Mouse (Mus musculus) midbrain, embryonic 10.5 days (tissue): Measurements from ENCODE around the gene Plcz1. TPM values are rescaled to one million over a fixed set of nuclear protein-coding genes. Genes with fewer than 3 reads are reported as not detected.

Experiments
- DNase-seq: peaks from one replicate; pipeline ENCODE4 v3.0.0-alpha.2; 2017; ENCODE audit warnings: low spot score
- H3K27ac ChIP-seq: fragments of 300-500 bp; sonication (generic); replicated peaks from 2 replicates; pipeline ENCODE4 v1.5.1; 2016; ENCODE audit warnings: mild to moderate bottlenecking
- H3K27me3 ChIP-seq: fragments of 300-500 bp; sonication (generic); 2 replicates; pipeline ENCODE4 v1.6.1; 2016; ENCODE audit warnings: low read depth, mild to moderate bottlenecking; ENCODE audit not compliant: poor library complexity, severe bottlenecking
- H3K36me3 ChIP-seq: fragments of 300-500 bp; sonication (generic); 2 replicates; pipeline ENCODE4 v1.6.1; 2016; ENCODE audit warnings: mild to moderate bottlenecking, moderate library complexity
- H3K4me1 ChIP-seq: fragments of 300-500 bp; sonication (generic); 2 replicates; pipeline ENCODE4 v1.6.1; 2016
- H3K4me3 ChIP-seq: fragments of 300-500 bp; sonication (generic); 2 replicates; pipeline ENCODE4 v1.5.1; 2016; ENCODE audit warnings: mild to moderate bottlenecking, moderate library complexity
- H3K9me3 ChIP-seq: fragments of 300-500 bp; sonication (generic); replicated peaks from 2 replicates; pipeline ENCODE4 v1.6.1; 2016; ENCODE audit warnings: mild to moderate bottlenecking
- WGBS: fragments of 180-500 bp; shearing (Covaris S2); methylation state at CpG from one replicate; pipeline ENCODE4 v1.1.7; 2016; 5-methylcytosine and 5-hydroxymethylcytosine counted together
- polyA plus RNA-seq: library from polyadenylated mRNA; unstranded; fragments of >200 nt; fragmentation: Nextera tagmentation; extraction: Ambion mirVana; gene quantifications from 2 replicates; pipeline ENCODE4 v1.2.1, GENCODE M21; 2016

The Plcz1 gene
- not detected in 2 replicates for polyA plus RNA-seq

- Histone ChIP-seq H3K4me1 (no peaks in the 10 kb centered on the region), H3K27ac (no peak within 1 kb of the TSS), H3K4me3 (no peak within 1 kb of the TSS), H3K27me3 (no peaks in the 10 kb centered on the region), H3K9me3 (no peaks in the 10 kb centered on the region), H3K36me3 (no peaks in the 10 kb centered on the region)
- 92% methylated on average over 5 of the region's 5 CpGs for WGBS
- DNase-seq: no peak
Measured at GRCm38 (mm10) chr6:140041357-140041756, at the start of gene Plcz1. Plcz1 (minus strand) TSS chr6:140041457.

- H3K4me1 ChIP-seq: no peaks in the 10 kb centered on the region
- H3K9me3 ChIP-seq: no peaks in the 10 kb centered on the region
- H3K4me3 ChIP-seq: no peak overlapping the region
- H3K36me3 ChIP-seq: no peaks in the 10 kb centered on the region
- no peaks in the 10 kb centered on the region for H3K27me3 ChIP-seq
- 86% methylated on average over 5 of the region's 5 CpGs for WGBS
- DNase-seq: no peak
- H3K27ac ChIP-seq: no peak overlapping the region
Measured at GRCm38 (mm10) chr6:140089855-140090254, 48.6 kb upstream of the Plcz1 start.

- H3K36me3 ChIP-seq: no peaks in the 10 kb centered on the region
- WGBS: 82% methylated on average over 3 of the region's 3 CpGs
- H3K4me1 ChIP-seq: no peaks in the 10 kb centered on the region
- no peak overlapping the region for H3K4me3 ChIP-seq
- H3K9me3 ChIP-seq: no peaks in the 10 kb centered on the region
- no peak for DNase-seq
- H3K27me3 ChIP-seq: no peaks in the 10 kb centered on the region
- H3K27ac ChIP-seq: no peak overlapping the region
Measured at GRCm38 (mm10) chr6:140081739-140082138, 40.5 kb upstream of the Plcz1 start.

GRCm38 (mm10) chr6:140080933-140081332 is 39.7 kb upstream of the Plcz1 start:
- Histone ChIP-seq H3K27ac (no peak overlapping the region), H3K36me3 (no peaks in the 10 kb centered on the region), H3K4me1 (no peaks in the 10 kb centered on the region), H3K4me3 (no peak overlapping the region), H3K27me3 (no peaks in the 10 kb centered on the region), H3K9me3 (no peaks in the 10 kb centered on the region)
- DNase-seq: no peak
- WGBS: 90% methylated on average over 7 of the region's 7 CpGs

- Histone ChIP-seq H3K9me3 (no peaks in the 10 kb centered on the region), H3K36me3 (no peaks in the 10 kb centered on the region), H3K27ac (no peak overlapping the region), H3K27me3 (no peaks in the 10 kb centered on the region), H3K4me1 (no peaks in the 10 kb centered on the region), H3K4me3 (no peak overlapping the region)
- DNase-seq: no peak
- whole genome bisulfite sequencing: 91% methylated on average over 8 of the region's 8 CpGs
Measured at GRCm38 (mm10) chr6:140069177-140069576, 27.9 kb upstream of the Plcz1 start.

GRCm38 (mm10) chr6:140054271-140054928 is 13.1 kb upstream of the Plcz1 start:
- no peak for DNase-seq
- no peaks in the 10 kb centered on the region for H3K4me1 ChIP-seq
- H3K27me3 ChIP-seq: no peaks in the 10 kb centered on the region
- no peaks in the 10 kb centered on the region for H3K9me3 ChIP-seq
- no peak overlapping the region for H3K27ac ChIP-seq
- H3K36me3 ChIP-seq: no peaks in the 10 kb centered on the region
- no peak overlapping the region for H3K4me3 ChIP-seq
- 82% methylated on average over 5 of the region's 5 CpGs for WGBS

GRCm38 (mm10) chr6:140051476-140051875 is 10.2 kb upstream of the Plcz1 start:
- Histone ChIP-seq H3K27ac (no peak overlapping the region), H3K36me3 (no peaks in the 10 kb centered on the region), H3K27me3 (no peaks in the 10 kb centered on the region), H3K4me1 (no peaks in the 10 kb centered on the region), H3K9me3 (no peaks in the 10 kb centered on the region), H3K4me3 (no peak overlapping the region)
- no peak for DNase-seq
- 86% methylated on average over 5 of the region's 5 CpGs for WGBS

GRCm38 (mm10) chr6:140040952-140041351 is 305 bp downstream of the Plcz1 start, which contains the start of gene Capza3:
Capza3 (plus strand) TSS chr6:140041252.
- no peak within 1 kb of the TSS for H3K4me3 ChIP-seq
- H3K4me1 ChIP-seq: no peaks in the 10 kb centered on the region
- H3K27me3 ChIP-seq: no peaks in the 10 kb centered on the region
- H3K27ac ChIP-seq: no peak within 1 kb of the TSS
- WGBS: 91% methylated on average over 7 of the region's 7 CpGs
- DNase-seq: no peak
- no peaks in the 10 kb centered on the region for H3K9me3 ChIP-seq
- H3K36me3 ChIP-seq: no peaks in the 10 kb centered on the region

GRCm38 (mm10) chr6:140024404-140024803 is 16.9 kb downstream of the Plcz1 start:
- DNase-seq: no peak
- H3K36me3 ChIP-seq: no peaks in the 10 kb centered on the region
- H3K27me3 ChIP-seq: no peaks in the 10 kb centered on the region
- H3K9me3 ChIP-seq: no peaks in the 10 kb centered on the region
- H3K27ac ChIP-seq: no peak overlapping the region
- H3K4me1 ChIP-seq: no peaks in the 10 kb centered on the region
- WGBS: 88% methylated on average over 7 of the region's 7 CpGs
- no peak overlapping the region for H3K4me3 ChIP-seq

- WGBS: 78% methylated on average over 3 of the region's 3 CpGs
- no peaks in the 10 kb centered on the region for H3K27me3 ChIP-seq
- H3K27ac ChIP-seq: no peak overlapping the region
Measured at GRCm38 (mm10) chr6:140005181-140005580, 36.1 kb downstream of the Plcz1 start.

GRCm38 (mm10) chr6:139989597-139989996 is 51.7 kb downstream of the Plcz1 start:
- Histone ChIP-seq H3K27me3 (no peaks in the 10 kb centered on the region), H3K36me3 (no peaks in the 10 kb centered on the region), H3K4me3 (no peak overlapping the region), H3K27ac (no peak overlapping the region), H3K4me1 (no peaks in the 10 kb centered on the region; the same call in none of the 2 replicates), H3K9me3 (no peaks in the 10 kb centered on the region)
- WGBS: 83% methylated on average over 10 of the region's 10 CpGs
- no peak for DNase-seq

More at GRCm38 (mm10) chr6:140005181-140005580, 36.1 kb downstream of the Plcz1 start:
- Histone ChIP-seq H3K4me1 (no peaks in the 10 kb centered on the region), H3K36me3 (no peaks in the 10 kb centered on the region), H3K4me3 (no peak overlapping the region), H3K9me3 (peaks cover 2% of the 10 kb centered on the region; the same call in 1 of the 2 replicates)
- no peak for DNase-seq

- no peaks in the 10 kb centered on the region; the same call in none of the 2 replicates for H3K4me1 ChIP-seq
- 87% methylated on average over 6 of the region's 6 CpGs for WGBS
Measured at GRCm38 (mm10) chr6:139989075-139989474, 52.2 kb downstream of the Plcz1 start.

GRCm38 (mm10) chr6:139986564-139986963 is 54.7 kb downstream of the Plcz1 start:
- 87% methylated on average over 2 of the region's 2 CpGs for WGBS
- no peaks in the 10 kb centered on the region for H3K9me3 ChIP-seq
- no peak for DNase-seq

More at GRCm38 (mm10) chr6:139989075-139989474, 52.2 kb downstream of the Plcz1 start:
- H3K4me3 ChIP-seq: no peak overlapping the region
- no peak overlapping the region for H3K27ac ChIP-seq
- no peak for DNase-seq
- H3K9me3 ChIP-seq: no peaks in the 10 kb centered on the region
- H3K36me3 ChIP-seq: no peaks in the 10 kb centered on the region
- no peaks in the 10 kb centered on the region for H3K27me3 ChIP-seq

More at GRCm38 (mm10) chr6:139986564-139986963, 54.7 kb downstream of the Plcz1 start:
- H3K4me3 ChIP-seq: no peak overlapping the region
- no peaks in the 10 kb centered on the region for H3K36me3 ChIP-seq
- no peaks in the 10 kb centered on the region for H3K27me3 ChIP-seq
- no peak overlapping the region for H3K27ac ChIP-seq
- H3K4me1 ChIP-seq: no peaks in the 10 kb centered on the region; the same call in none of the 2 replicates
